Mouse (Mus musculus): ENCODE results near the gene Gm10354. TPM values are rescaled to one million over a fixed set of nuclear protein-coding genes. Genes with fewer than 3 reads are reported as not detected.
"Not testable (repeated sequence)": the region's sequence is repeated elsewhere in the genome, so short reads cannot be mapped to it uniquely, and the experiment has no call there.

Gene Gm10354
- total RNA-seq, 2 experiments from 2014 or later: not detected

DNA sequence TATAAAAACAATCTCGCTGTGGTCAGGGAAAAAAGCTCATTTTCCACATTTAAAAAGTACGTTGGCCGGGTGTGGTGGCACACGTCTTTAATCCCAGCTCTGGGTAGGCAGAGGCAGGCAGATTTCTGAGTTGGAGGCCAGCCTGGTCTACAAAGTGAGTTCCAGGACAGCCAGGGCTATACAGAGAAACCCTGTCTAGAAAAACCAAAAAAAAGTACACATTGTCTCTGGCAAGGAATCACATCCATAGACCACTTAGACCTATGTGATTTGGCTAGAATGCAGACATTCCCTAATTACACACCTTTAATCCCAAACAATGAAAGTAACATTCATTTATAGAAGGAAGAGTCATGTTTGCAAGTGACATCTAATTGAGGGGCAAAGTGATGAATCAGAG is 17.2 kb downstream of the Gm10354 start:
- intact Hi-C loops (cut with DNase I); DNase-seq: not testable (repeated sequence)

DNA sequence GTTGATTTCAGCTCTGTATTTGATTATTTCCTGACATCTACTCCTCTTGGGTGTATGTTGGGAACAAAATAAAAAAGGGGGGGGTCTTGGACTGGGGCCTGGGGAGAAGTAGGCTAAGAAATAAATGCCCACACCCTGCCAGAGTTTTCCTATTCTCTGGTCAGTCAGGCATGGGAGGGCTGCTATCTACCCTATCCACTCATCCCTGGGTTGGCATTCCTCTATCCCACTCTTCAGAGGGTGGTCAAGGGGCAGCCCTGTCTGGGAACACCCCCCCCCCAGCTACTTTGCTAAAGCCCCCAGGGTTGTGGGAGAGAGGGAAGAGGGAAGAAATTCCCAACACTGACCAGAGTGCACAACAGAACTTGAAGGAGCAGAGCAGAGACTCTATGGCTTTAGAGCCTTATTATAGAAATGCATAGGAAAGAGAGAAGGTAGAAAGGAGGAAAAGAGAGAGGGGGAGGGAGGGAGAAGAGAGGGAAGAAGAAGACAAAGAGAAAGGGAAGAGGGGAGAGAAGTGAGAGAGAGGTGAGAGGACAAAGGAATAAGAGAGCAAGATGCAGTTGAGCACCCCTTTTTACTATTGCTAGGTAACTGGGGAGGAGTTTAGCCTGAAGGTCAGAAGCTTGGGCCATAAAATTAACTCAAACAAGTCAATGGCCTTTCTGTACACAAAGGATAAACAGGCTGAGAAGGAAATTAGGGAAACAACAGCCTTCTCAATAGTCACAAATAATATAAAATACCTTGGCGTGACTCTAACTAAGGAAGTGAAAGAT is 22.6 kb downstream of the Gm10354 start:
- intact Hi-C loops (cut with DNase I); DNase-seq: not testable (repeated sequence)

DNA sequence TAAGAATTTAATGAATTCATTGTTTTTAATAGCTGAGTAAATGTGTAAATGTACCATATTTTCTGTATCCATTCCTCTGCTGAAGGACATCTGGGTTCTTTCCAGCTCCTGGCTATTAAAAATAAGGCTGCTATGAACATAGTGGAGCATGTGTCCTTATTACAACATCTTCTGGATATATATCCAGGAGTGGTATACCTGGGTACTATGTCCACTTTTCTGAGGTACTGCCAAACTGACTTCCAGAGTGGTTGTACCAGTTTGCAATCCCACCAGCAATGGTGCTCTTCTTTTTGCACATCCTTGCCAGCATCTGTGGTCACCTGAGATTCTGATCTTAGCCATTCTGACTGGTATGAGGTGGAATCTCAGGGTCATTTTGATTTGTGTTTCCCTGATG is 25.1 kb downstream of the Gm10354 start:
- DNase-seq; intact Hi-C loops (cut with DNase I): not testable (repeated sequence)

DNA sequence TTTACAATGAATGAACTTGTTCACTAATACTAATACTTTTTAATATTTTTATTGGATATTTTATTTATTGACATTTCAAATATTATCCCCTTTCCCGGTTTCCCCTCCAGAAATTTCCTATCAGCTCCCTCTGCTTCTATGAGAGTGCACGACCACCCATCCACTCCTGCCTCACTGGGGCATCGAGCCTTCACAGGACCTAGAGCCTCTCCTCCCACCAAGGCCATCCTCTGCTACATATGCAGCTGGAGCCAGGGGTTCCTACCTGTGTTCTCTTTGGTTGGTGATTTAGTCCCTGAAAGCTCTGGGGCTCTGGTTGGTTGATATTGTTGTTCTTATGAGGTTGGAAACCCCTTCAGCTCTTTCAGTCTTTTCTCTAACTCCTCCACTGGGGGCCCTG is 26.0 kb downstream of the Gm10354 start:
- intact Hi-C loops (cut with DNase I); DNase-seq: not testable (repeated sequence)

DNA sequence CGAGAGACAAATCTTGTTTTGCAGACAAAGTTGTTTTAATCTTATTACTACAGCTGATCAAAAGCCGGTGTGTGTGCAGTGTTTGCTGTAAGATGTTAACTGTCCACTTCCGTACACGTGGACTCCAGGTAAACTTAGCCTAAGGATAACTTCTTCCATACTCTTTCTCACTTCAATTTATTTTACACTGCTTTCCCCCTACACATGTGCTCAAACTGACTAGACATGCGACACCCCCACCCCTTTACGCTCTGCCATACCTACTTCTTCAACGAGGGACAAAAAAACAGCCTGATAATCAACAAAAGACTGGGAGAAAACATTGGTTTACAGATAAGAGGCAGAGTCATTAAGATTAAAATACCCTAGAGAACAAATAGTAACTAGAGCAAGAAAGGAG is 26.9 kb downstream of the Gm10354 start:
- intact Hi-C loops (cut with DNase I); DNase-seq: not testable (repeated sequence)

DNA sequence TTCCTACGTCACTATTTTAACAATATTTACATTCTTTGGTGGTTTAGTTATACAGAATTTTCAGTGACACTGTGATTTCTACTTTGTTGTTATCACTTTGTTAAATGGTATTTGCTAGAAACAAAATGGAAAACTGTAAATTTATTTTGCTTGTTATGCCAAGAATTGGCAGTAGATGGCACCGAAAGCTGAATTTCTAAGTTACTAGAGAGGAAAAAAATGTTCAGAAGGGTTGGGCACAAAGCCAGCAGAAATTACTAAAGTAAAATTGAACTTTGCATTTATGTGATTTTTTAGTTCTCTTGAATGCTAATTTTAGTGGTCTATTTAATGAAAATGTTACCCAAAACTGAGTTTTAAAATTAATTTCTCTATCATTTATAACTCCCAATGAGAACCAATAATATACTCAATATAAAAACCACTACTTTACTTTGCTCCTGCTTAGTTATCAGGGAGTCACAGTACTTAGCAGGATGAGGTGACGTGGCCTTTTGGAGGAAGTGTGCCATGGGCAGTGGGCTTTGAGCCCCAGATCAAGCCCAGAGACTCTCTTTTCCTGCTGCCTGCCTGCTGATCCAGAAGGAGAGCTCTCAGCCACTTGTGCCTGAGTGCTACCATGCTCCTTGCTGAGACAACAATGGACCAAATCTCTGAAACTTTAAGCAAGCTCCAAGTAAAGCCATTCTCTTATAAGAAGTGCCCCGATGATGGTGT is 31.1 kb downstream of the Gm10354 start:
- intact Hi-C loops (cut with DNase I): not testable (repeated sequence)
- DNase-seq: peak in 1 of 2 experiments; percentile 12

DNA sequence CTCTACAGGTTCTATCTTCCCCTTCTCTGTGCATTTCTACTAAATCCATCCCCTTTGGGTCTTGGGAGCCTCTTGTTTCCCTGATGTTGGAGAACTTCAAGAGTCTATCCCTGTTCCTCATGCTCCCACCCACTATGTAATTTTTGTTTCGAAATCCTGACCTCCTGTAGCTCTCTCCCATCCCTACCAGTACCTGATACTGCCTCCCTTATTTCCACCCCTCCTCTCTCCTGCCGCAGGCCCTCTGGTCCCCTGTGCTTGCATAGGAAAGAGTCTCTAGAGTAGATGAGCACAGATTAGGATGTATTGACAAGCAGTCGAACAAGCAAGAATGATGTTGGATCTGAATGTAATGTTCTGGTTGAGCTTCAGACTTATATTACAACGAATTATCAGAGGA is 33.2 kb downstream of the Gm10354 start:
- DNase-seq; intact Hi-C loops (cut with DNase I): not testable (repeated sequence)

DNA sequence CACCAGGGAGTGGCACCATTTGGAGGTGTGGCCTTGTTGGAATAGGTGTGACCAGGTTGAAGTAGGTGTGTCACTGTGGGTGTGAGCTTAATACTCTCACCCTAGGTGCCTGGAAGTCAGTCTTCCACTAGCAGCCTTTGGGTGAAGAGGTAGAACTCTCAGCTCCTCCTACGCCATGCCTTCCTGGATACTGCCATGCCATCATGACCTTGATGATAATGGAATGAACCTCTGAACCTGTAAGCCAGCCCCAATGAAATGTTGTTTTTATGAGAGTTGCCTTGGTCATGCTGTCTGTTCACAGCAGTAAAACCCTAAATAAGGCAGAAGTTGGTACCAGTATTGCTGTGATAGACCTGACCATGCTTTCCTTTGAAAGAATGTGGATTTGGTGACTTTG is 37.7 kb downstream of the Gm10354 start:
- DNase-seq; intact Hi-C loops (cut with DNase I): not testable (repeated sequence)

DNA sequence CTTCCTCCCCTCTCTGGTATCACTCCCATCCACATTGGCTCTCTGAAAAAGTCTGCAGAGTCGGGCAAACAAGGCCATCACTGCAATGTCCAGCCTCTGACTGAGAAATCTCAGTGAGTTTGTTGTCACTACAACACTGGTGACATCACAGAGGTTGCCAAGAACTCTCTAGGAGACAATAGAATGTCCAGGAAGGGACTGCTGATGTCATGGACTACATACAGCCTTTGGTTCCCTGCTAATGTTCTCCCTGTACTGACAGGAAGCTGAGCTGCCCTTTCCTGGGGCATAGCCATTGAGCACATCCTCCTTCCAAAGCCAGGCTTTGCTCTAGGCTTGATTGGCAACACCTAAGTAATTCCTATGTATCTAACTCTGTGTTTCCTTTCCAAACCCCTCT is 40.4 kb downstream of the Gm10354 start, which contains the start of gene Speer4e:
Speer4e (minus strand) TSS at position 101 of the 400 bp plus-strand sequence.
- DNase-seq; intact Hi-C loops (cut with DNase I): not testable (repeated sequence)

DNA sequence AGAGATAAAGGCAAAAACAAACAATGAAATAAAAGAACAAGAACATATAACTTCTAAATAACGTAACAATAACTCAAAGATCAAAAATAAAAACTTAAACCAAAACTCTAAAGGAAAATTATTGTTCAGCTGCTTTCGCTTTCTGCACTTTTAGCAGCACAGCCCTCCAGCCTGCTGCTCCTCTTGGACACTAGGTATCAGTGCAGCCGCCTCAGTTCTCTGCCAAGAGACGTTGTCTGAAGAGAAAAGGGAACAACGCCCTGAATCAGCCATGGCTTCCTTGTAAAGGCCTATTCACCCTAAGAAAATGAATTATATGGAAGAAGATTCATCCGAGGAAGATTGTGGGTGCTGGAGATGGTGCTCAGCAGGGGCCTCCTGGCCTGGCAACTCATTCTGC is 45.0 kb downstream of the Gm10354 start:
- DNase-seq; intact Hi-C loops (cut with DNase I): not testable (repeated sequence)

DNA sequence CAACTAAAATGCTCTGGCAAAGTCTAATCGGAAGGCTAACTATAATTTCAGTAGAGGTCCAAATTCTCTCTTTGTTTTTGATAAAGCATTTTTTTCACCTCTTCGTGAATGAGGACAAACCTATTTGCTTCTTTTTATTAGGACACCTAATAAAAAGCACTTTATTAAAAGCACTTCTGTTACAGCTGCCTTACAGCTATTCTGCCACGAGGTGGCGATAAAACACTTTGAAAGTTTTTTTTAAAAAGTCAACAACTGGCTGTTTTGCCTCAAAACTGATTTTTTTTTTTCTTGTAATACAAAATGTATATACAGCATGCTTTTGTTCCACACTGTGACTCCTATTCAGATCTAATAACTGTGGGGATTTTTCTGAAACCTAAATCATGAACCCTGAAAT is 51.7 kb downstream of the Gm10354 start:
- intact Hi-C loops (cut with DNase I); DNase-seq: not testable (repeated sequence)

Other genes starting within 250 kb of the Gm10354 start
- gene Gm9758, start 64.0 kb downstream of the Gm10354 start, total RNA-seq (2021): not detected
- gene Speer4e, start 40.5 kb downstream of the Gm10354 start, total RNA-seq (2021): not detected
- not detected for gene Gm17019, start 54.1 kb upstream of the Gm10354 start, total RNA-seq (2021)

All from gastrocnemius, postnatal 36 days (tissue).